Mouse (Mus musculus) midbrain, postnatal 0 days (tissue): ENCODE data around the gene Htatip2. TPM values are rescaled to one million over a fixed set of nuclear protein-coding genes. Genes with fewer than 3 reads are reported as not detected.
A peak's percentile ranks its signal among the peaks of the same experiment; 100 is the strongest.

ENCODE experiments used
- ATAC-seq: fragments of 200-750 bp; cut with Nextera tagmentation; 2 replicates; pipeline ENCODE4 v1.8.0; 2017; ENCODE audit warnings: moderate number of reproducible peaks, mild to moderate bottlenecking, moderate TSS enrichment, moderate library complexity; ENCODE audit not compliant: low FRiP score
- DNase-seq: peaks from one replicate; pipeline ENCODE4 v3.0.0-alpha.2; 2015; ENCODE audit warnings: low spot score
- H3K27ac ChIP-seq: fragments of 300-500 bp; sonication (generic); 2 replicates; pipeline ENCODE4 v1.5.1; 2014; ENCODE audit warnings: low read depth, mild to moderate bottlenecking, low read length, mixed read lengths
- H3K27me3 ChIP-seq: fragments of 300-500 bp; sonication (generic); 2 replicates; pipeline ENCODE4 v1.6.1; 2014; ENCODE audit warnings: low read length, control low read depth, mixed read lengths; ENCODE audit not compliant: insufficient read depth
- H3K36me3 ChIP-seq: fragments of 300-500 bp; sonication (generic); 2 replicates; pipeline ENCODE4 v1.6.1; 2014; ENCODE audit warnings: low read length, control low read depth, mixed read lengths; ENCODE audit not compliant: insufficient read depth
- H3K4me1 ChIP-seq: fragments of 300-500 bp; sonication (generic); 2 replicates; pipeline ENCODE4 v1.6.1; 2014; ENCODE audit warnings: mild to moderate bottlenecking, control low read depth, antibody characterized with exemption, low read length, mixed read lengths; ENCODE audit not compliant: insufficient read depth
- H3K4me2 ChIP-seq: fragments of 300-500 bp; sonication (generic); 2 replicates; pipeline ENCODE4 v1.6.1; 2014; ENCODE audit warnings: low read depth, mild to moderate bottlenecking, low read length, mixed read lengths; ENCODE audit not compliant: poor library complexity, severe bottlenecking
- H3K4me3 ChIP-seq: fragments of 300-500 bp; sonication (generic); 2 replicates; pipeline ENCODE4 v1.5.1; 2014; ENCODE audit warnings: low read depth, mild to moderate bottlenecking, low read length, moderate library complexity
- H3K9ac ChIP-seq: fragments of 300-500 bp; sonication (generic); replicated peaks from 2 replicates; pipeline ENCODE4 v1.6.1; 2014; ENCODE audit warnings: mild to moderate bottlenecking, low read length, moderate library complexity, mixed read lengths; ENCODE audit not compliant: poor library complexity, severe bottlenecking
- H3K9me3 ChIP-seq: fragments of 300-500 bp; sonication (generic); 2 replicates; pipeline ENCODE4 v1.6.1; 2016; ENCODE audit warnings: low read length, control low read depth
- CTCF ChIP-seq: IDR thresholded peaks from 2 replicates; pipeline ENCODE4 v1.5.1; 2016; ENCODE audit warnings: antibody characterized with exemption, mild to moderate bottlenecking
- WGBS: fragments of 180-500 bp; shearing (Covaris S2); extraction: QIAGEN DNeasy Blood & Tissue Kit; methylation state at CpG from one replicate; pipeline ENCODE4 v1.1.7; 2014; 5-methylcytosine and 5-hydroxymethylcytosine counted together
- polyA plus RNA-seq: library from polyadenylated mRNA; unstranded; fragments of >200 nt; fragmentation: Nextera tagmentation; extraction: Ambion mirVana; gene quantifications from 2 replicates; pipeline ENCODE4 v1.2.1, GENCODE M21; 2015
- total RNA-seq: library from RNA; depleted of rRNA; stranded (reverse); fragments of >200 nt; gene quantifications from 2 replicates; pipeline ENCODE4 v1.2.3, GENCODE M21; 2014; rRNA removed

Htatip2 gene
- total and polyA plus RNA-seq, 2 experiments from 2014 or later = 0.38 to 6.1 TPM

DNA sequence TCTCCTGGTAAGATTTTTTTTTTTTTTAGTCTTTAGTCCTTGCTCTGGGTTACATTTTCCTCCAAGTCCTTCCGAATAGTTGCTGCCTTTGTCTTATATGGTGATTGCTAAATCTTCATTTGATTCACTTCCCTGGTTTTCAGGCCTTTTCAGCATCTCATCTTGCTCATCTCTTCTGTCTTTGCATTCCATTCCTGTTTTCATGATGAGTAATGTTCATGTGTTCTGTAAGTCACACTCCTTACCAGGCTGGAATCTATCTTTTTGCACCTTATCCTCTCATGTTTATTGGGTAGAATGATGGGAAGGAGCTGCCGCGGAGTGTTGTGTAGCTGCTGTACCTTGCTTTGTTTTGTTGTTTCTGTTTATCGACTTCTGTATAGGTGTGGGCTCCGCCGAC is 50.2 kb downstream of the Htatip2 start:
- no peaks in the 10 kb centered on the region for H3K4me1 ChIP-seq
- DNase-seq (no peak), ATAC-seq (no peak)
- H3K4me2 ChIP-seq = no peak overlapping the region
- H3K36me3 ChIP-seq = no peaks in the 10 kb centered on the region
- TF ChIP-seq CTCF = no peak
- H3K9me3 ChIP-seq = no peaks in the 10 kb centered on the region
- 95% methylated on average over 6 of the region's 6 CpGs for WGBS
- H3K27me3 ChIP-seq = no peaks in the 10 kb centered on the region
- no peak overlapping the region for H3K27ac ChIP-seq
- no peak overlapping the region for H3K4me3 ChIP-seq
- H3K9ac ChIP-seq = no peak overlapping the region

DNA sequence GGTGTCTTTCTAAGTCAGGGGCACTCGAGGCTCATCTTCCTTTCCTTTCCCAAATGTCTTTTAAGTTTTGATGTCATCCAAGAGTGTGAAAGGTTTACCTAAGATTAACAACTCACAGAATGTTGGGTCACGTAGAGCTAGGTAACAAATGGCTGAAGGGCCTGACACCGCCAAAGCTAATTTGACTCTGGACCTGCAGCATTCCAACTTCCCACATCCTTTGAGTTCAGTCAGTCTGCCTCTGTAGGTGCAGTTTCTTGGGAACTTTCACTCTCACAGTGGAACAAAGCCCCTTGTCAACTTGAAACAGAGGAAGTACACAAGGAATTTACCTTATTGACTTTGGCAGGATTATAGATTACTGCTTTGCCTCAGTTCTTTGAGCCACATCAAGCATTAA is 50.6 kb downstream of the Htatip2 start:
- no peaks in the 10 kb centered on the region for H3K9me3 ChIP-seq

DNA sequence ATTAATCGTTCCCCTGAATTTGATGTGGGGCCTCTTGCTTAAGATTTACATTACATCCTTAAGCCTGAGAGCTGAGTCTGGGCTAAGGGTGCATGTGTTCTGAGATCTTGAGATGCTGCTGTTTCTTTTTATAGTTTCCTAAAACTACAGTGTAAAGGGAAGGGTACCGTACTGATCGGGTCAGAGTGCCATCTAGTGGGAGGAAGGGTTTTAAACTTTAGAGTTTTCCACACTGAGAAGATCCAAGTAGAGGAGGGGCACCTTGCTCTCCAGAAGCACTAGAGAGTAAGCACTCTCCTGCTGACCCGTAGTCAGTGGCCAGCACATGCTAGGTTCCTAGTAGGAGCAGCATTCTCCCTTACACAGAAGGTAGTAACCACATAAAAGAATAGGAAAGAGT is 52.4 kb downstream of the Htatip2 start:
- Histone ChIP-seq H3K36me3 (no peaks in the 10 kb centered on the region), H3K4me1 (no peaks in the 10 kb centered on the region), H3K4me3 (no peak overlapping the region), H3K27me3 (no peaks in the 10 kb centered on the region), H3K4me2 (no peak overlapping the region), H3K27ac (no peak overlapping the region), H3K9me3 (no peaks in the 10 kb centered on the region), H3K9ac (no peak overlapping the region)
- ATAC-seq (no peak), DNase-seq (peak; percentile 48)
- peak; percentile 76 for TF ChIP-seq CTCF
- WGBS = 50% methylated on average over 4 of the region's 4 CpGs

More for the DNA sequence above, 50.6 kb downstream of the Htatip2 start:
- no peak overlapping the region for H3K27ac ChIP-seq
- no peaks in the 10 kb centered on the region for H3K36me3 ChIP-seq
- no peak overlapping the region for H3K4me3 ChIP-seq
- no peak overlapping the region for H3K9ac ChIP-seq
- no peaks in the 10 kb centered on the region for H3K27me3 ChIP-seq
- DNase-seq = no peak
- ATAC-seq = no peak
- no peaks in the 10 kb centered on the region for H3K4me1 ChIP-seq
- TF ChIP-seq CTCF = no peak
- WGBS = 74% methylated on average over 3 of the region's 3 CpGs
- no peak overlapping the region for H3K4me2 ChIP-seq

DNA sequence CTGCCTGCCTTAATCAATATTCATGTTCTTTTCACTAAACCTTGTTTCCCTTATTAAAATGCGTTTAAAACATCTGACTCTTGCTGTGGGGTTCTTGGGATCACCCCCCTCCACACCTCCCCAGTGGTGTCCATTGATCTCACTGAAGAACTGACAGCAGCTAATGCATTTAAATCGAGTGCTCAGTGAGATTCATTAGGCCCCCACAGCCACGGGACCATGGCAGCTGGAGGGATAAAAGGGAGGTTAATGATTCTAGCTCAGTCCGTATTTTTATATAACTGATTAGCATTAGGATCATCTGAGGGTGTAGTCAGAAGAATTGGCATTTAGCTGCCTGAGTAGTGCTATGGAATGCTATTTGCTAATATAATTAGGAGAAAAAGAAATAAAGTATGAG is 60.5 kb downstream of the Htatip2 start:
- WGBS = 12% methylated on average over 4 of the region's 4 CpGs
- no peak overlapping the region for H3K9ac ChIP-seq
- no peak for ATAC-seq

DNA sequence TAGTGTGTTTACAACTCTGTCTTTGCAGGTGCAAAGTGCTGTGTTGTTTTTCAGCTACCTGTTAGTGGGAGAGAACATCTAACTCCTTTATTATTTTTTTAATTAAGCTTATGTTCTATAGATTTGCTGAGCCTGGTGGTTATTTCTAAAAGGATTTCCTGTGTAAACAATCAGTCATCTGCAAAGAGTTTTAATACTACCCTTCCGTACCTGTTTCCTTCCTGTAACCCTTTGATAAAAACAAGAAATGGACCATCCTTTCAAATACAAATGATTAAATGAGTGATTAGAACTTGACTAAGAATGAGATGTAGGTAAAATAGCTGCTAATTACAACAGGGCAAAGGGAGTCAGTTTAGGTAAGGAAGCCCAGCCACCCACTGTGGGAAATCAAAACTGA is 62.5 kb downstream of the Htatip2 start:
- peaks cover 7% of the 10 kb centered on the region; the same call in 1 of the 2 replicates for H3K36me3 ChIP-seq
- H3K4me1 ChIP-seq = 0 out of 2 replicates have a peak, but pooled peaks cover 3% of the 10 kb centered on the region
- no peaks in the 10 kb centered on the region for H3K27me3 ChIP-seq
- no peak for ATAC-seq
- no peaks in the 10 kb centered on the region for H3K9me3 ChIP-seq
- WGBS = 85% methylated on average over 1 of the region's 1 CpGs
- H3K9ac ChIP-seq = no peak overlapping the region
- no peak overlapping the region for H3K4me2 ChIP-seq
- DNase-seq = no peak
- H3K27ac ChIP-seq = no peak overlapping the region
- H3K4me3 ChIP-seq = no peak overlapping the region
- no peak for TF ChIP-seq CTCF

More for the DNA sequence above, 60.5 kb downstream of the Htatip2 start:
- H3K36me3 ChIP-seq = peaks cover 7% of the 10 kb centered on the region; the same call in 1 of the 2 replicates
- no peak overlapping the region for H3K4me2 ChIP-seq
- no peaks in the 10 kb centered on the region for H3K9me3 ChIP-seq
- 0 out of 2 replicates have a peak, but pooled peaks cover 3% of the 10 kb centered on the region for H3K4me1 ChIP-seq
- no peak overlapping the region for H3K4me3 ChIP-seq
- no peaks in the 10 kb centered on the region for H3K27me3 ChIP-seq
- H3K27ac ChIP-seq = no peak overlapping the region
- no peak for TF ChIP-seq CTCF
- DNase-seq = no peak

DNA sequence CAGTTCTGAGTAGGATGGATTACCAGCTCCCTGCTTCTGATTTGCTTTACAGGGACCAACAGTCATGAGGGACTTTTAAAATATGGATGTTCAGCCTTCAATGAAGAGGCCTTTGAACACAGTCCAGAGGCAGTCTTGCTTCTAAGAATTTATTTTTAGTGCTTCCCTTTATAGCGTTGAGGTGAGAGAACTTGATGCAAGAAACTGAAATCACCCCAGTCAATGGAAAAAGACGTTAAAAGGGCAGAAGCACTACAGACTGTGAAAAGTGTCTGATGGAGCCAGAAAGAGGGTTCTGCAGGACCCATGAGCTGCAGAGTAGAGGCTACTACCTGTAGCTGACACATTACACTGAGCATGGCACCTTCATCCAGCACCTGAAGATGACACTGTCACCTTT is 63.1 kb downstream of the Htatip2 start:
- no peak for TF ChIP-seq CTCF
- Histone ChIP-seq H3K4me2 (no peak overlapping the region), H3K9ac (no peak overlapping the region), H3K27ac (no peak overlapping the region), H3K9me3 (no peaks in the 10 kb centered on the region), H3K4me1 (0 out of 2 replicates have a peak, but pooled peaks cover 3% of the 10 kb centered on the region), H3K27me3 (no peaks in the 10 kb centered on the region), H3K36me3 (peaks cover 12% of the 10 kb centered on the region), H3K4me3 (no peak overlapping the region)
- 59% methylated on average over 2 of the region's 2 CpGs for WGBS
- no peak for DNase-seq
- ATAC-seq = no peak

Other genes starting within 250 kb of the Htatip2 start
- gene Dbx1, start 122.3 kb upstream of the Htatip2 start, total RNA-seq = 0.77 and 1.6 TPM in 2 replicates
- 0.84 and 1.2 TPM in 2 replicates for gene Dbx1, start 122.3 kb upstream of the Htatip2 start, polyA plus RNA-seq
- 35.5 and 50.6 TPM in 2 replicates for gene Prmt3, start 19.2 kb downstream of the Htatip2 start, total RNA-seq
- gene Prmt3, start 19.2 kb downstream of the Htatip2 start, polyA plus RNA-seq = 35.9 and 38.1 TPM in 2 replicates
- 2.7 and 6.6 TPM in 2 replicates for gene Slc6a5, start 151.0 kb downstream of the Htatip2 start, total RNA-seq
- 0.22 and 0.36 TPM in 2 replicates for gene Slc6a5, start 151.0 kb downstream of the Htatip2 start, polyA plus RNA-seq
- 68.7 and 100 TPM in 2 replicates for gene Nell1, start 215.7 kb downstream of the Htatip2 start, total RNA-seq
- gene Nell1, start 215.7 kb downstream of the Htatip2 start, polyA plus RNA-seq = 55.3 and 56.9 TPM in 2 replicates